Mouse (Mus musculus) ES-E14 (cell line): Measurements from ENCODE around the gene Apol8.

Experiments used
- CHD2 ChIP-seq: IDR thresholded peaks from 2 replicates; pipeline ENCODE4 v1.6.1; 2014; ENCODE audit warnings: mild to moderate bottlenecking, low read depth, low read length, inconsistent platforms
- HCFC1 ChIP-seq: IDR thresholded peaks from 2 replicates; pipeline ENCODE4 v1.6.1; 2012; ENCODE audit warnings: low read length, inconsistent platforms, borderline replicate concordance; ENCODE audit not compliant: insufficient read depth
- MAFK ChIP-seq: IDR thresholded peaks from 2 replicates; pipeline ENCODE4 v1.6.1; 2014; ENCODE audit warnings: mild to moderate bottlenecking, low read depth, low read length, inconsistent platforms; ENCODE audit not compliant: insufficient read depth
- ZC3H11A ChIP-seq: IDR thresholded peaks from 2 replicates; pipeline ENCODE4 v1.6.1; 2012; ENCODE audit warnings: low read depth, mild to moderate bottlenecking, inconsistent platforms, low read length, borderline replicate concordance
- ZNF384 ChIP-seq: IDR thresholded peaks from 2 replicates; pipeline ENCODE4 v1.6.1; 2012; ENCODE audit warnings: low read depth, low read length, inconsistent platforms

DNA sequence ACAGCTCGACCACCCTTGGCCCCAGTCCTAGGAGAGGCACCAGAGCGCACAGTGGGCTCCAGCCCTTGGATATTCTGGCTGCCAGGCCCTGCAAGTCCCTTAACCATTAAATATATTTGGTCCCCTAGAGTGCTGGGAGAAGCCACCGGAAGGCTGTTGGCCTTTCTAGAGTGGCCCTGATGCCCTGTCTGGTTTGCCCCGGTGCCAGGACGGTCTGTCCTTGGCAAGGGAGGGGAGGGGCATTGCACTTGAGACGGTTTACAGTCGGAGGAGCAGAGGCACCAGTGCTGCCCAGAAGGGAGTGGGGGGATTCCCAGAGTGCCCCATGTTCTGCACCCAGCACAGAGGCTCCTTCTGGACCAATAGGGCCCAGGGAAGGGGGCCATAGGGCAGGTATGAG is 4.3 kb upstream of the Apol8 start:
- no peak for TF ChIP-seq CHD2
- no peak for TF ChIP-seq ZNF384
- TF ChIP-seq HCFC1: no peak
- TF ChIP-seq MAFK: no peak
- TF ChIP-seq ZC3H11A: no peak
